Mouse (Mus musculus): ENCODE results near the gene Glt28d2. TPM values are rescaled to one million over a fixed set of nuclear protein-coding genes. Genes with fewer than 3 reads are reported as not detected.
A peak's percentile ranks its signal among the peaks of the same experiment; 100 is the strongest.

Glt28d2 gene
- total and polyA plus RNA-seq, 2 experiments from 2014 or later: 0.16 to 0.42 TPM

- Histone ChIP-seq H3K4me1 (ENCODE audit: insufficient read depth, low read length) (no peaks in the 10 kb centered on the region; the same call in 1 of the 2 replicates), H3K9me3 (ENCODE audit: low read length) (no peaks in the 10 kb centered on the region), H3K27ac (ENCODE audit: low read depth, low read length) (no peak overlapping the region), H3K4me3 (ENCODE audit: low read depth, low read length) (no peak overlapping the region), H3K27me3 (ENCODE audit: insufficient read depth, low read length) (no peaks in the 10 kb centered on the region), H3K36me3 (ENCODE audit: insufficient read depth, low read length) (no peaks in the 10 kb centered on the region), H3K9ac (replicated peaks; ENCODE audit: low read length, poor library complexity, severe bottlenecking) (no peak overlapping the region), H3K4me2 (ENCODE audit: low read depth, low read length, poor library complexity, severe bottlenecking) (no peak overlapping the region)
- no peak for TF ChIP-seq CTCF (IDR thresholded peaks at IDR 0.05)
- ATAC-seq (ENCODE audit: low FRiP score) (no peak), DNase-seq (ENCODE audit: low spot score) (no peak)
Measured at GRCm38 (mm10) chr3:85842881-85843218, 44.5 kb downstream of the Glt28d2 start.

GRCm38 (mm10) chr3:85842177-85842880 lies 45.0 kb downstream of the Glt28d2 start:
- Histone ChIP-seq H3K9ac (replicated peaks; ENCODE audit: low read length, poor library complexity, severe bottlenecking) (no peak overlapping the region), H3K36me3 (ENCODE audit: insufficient read depth, low read length) (no peaks in the 10 kb centered on the region), H3K27me3 (ENCODE audit: insufficient read depth, low read length) (no peaks in the 10 kb centered on the region), H3K9me3 (ENCODE audit: low read length) (no peaks in the 10 kb centered on the region), H3K4me1 (ENCODE audit: insufficient read depth, low read length) (no peaks in the 10 kb centered on the region; the same call in 1 of the 2 replicates), H3K4me2 (ENCODE audit: low read depth, low read length, poor library complexity, severe bottlenecking) (no peak overlapping the region), H3K27ac (ENCODE audit: low read depth, low read length) (peak overlapping the region; percentile 19), H3K4me3 (ENCODE audit: low read depth, low read length) (no peak overlapping the region)
- DNase-seq (ENCODE audit: low spot score) (no peak), ATAC-seq (ENCODE audit: low FRiP score) (no peak)
- 40% methylated on average over 9 of the region's 9 CpGs for WGBS
- TF ChIP-seq CTCF (IDR thresholded peaks at IDR 0.05): no peak

- H3K27me3 ChIP-seq (ENCODE audit: insufficient read depth, low read length): no peaks in the 10 kb centered on the region
- no peaks in the 10 kb centered on the region for H3K36me3 ChIP-seq (ENCODE audit: insufficient read depth, low read length)
- no peak overlapping the region for H3K4me2 ChIP-seq (ENCODE audit: low read depth, low read length, poor library complexity, severe bottlenecking)
- no peaks in the 10 kb centered on the region for H3K9me3 ChIP-seq (ENCODE audit: low read length)
- H3K4me3 ChIP-seq (ENCODE audit: low read depth, low read length): no peak overlapping the region
- H3K27ac ChIP-seq (ENCODE audit: low read depth, low read length): peak overlapping the region; percentile 19; the same call in 1 of the 2 replicates
- H3K4me1 ChIP-seq (ENCODE audit: insufficient read depth, low read length): no peaks in the 10 kb centered on the region; the same call in 1 of the 2 replicates
- ATAC-seq (ENCODE audit: low FRiP score) (no peak), DNase-seq (ENCODE audit: low spot score) (no peak)
- 21% methylated on average over 2 of the region's 2 CpGs for WGBS
- no peak overlapping the region for H3K9ac ChIP-seq (replicated peaks; ENCODE audit: low read length, poor library complexity, severe bottlenecking)
- no peak for TF ChIP-seq CTCF (IDR thresholded peaks at IDR 0.05)
Measured at GRCm38 (mm10) chr3:85841454-85842176, 45.7 kb downstream of the Glt28d2 start.

- Histone ChIP-seq H3K9ac (replicated peaks; ENCODE audit: low read length, poor library complexity, severe bottlenecking) (no peak overlapping the region), H3K9me3 (ENCODE audit: low read length) (no peaks in the 10 kb centered on the region), H3K4me2 (ENCODE audit: low read depth, low read length, poor library complexity, severe bottlenecking) (no peak overlapping the region), H3K36me3 (ENCODE audit: insufficient read depth, low read length) (no peaks in the 10 kb centered on the region), H3K27me3 (ENCODE audit: insufficient read depth, low read length) (no peaks in the 10 kb centered on the region), H3K4me1 (ENCODE audit: insufficient read depth, low read length) (no peaks in the 10 kb centered on the region), H3K27ac (ENCODE audit: low read depth, low read length) (no peak overlapping the region), H3K4me3 (ENCODE audit: low read depth, low read length) (no peak overlapping the region)
- no peak for TF ChIP-seq CTCF (IDR thresholded peaks at IDR 0.05)
- ATAC-seq (ENCODE audit: low FRiP score) (no peak), DNase-seq (ENCODE audit: low spot score) (no peak)
- 79% methylated on average over 1 of the region's 1 CpGs for WGBS
Measured at GRCm38 (mm10) chr3:85833627-85834026, 53.7 kb downstream of the Glt28d2 start.

GRCm38 (mm10) chr3:85832490-85833155 lies 54.7 kb downstream of the Glt28d2 start:
- Histone ChIP-seq H3K27ac (ENCODE audit: low read depth, low read length) (no peak overlapping the region), H3K4me2 (ENCODE audit: low read depth, low read length, poor library complexity, severe bottlenecking) (no peak overlapping the region), H3K27me3 (ENCODE audit: insufficient read depth, low read length) (no peaks in the 10 kb centered on the region), H3K9me3 (ENCODE audit: low read length) (no peaks in the 10 kb centered on the region), H3K9ac (replicated peaks; ENCODE audit: low read length, poor library complexity, severe bottlenecking) (no peak overlapping the region), H3K4me3 (ENCODE audit: low read depth, low read length) (no peak overlapping the region), H3K36me3 (ENCODE audit: insufficient read depth, low read length) (no peaks in the 10 kb centered on the region), H3K4me1 (ENCODE audit: insufficient read depth, low read length) (no peaks in the 10 kb centered on the region)
- WGBS: 72% methylated on average over 10 of the region's 10 CpGs
- DNase-seq (ENCODE audit: low spot score) (no peak), ATAC-seq (ENCODE audit: low FRiP score) (no peak)
- TF ChIP-seq CTCF (IDR thresholded peaks at IDR 0.05): no peak

GRCm38 (mm10) chr3:85831785-85832184 lies 55.5 kb downstream of the Glt28d2 start:
- WGBS: 90% methylated on average over 1 of the region's 1 CpGs
- TF ChIP-seq CTCF (IDR thresholded peaks at IDR 0.05): no peak
- H3K4me3 ChIP-seq (ENCODE audit: low read depth, low read length): no peak overlapping the region
- no peaks in the 10 kb centered on the region for H3K27me3 ChIP-seq (ENCODE audit: insufficient read depth, low read length)
- H3K9me3 ChIP-seq (ENCODE audit: low read length): no peaks in the 10 kb centered on the region
- no peaks in the 10 kb centered on the region for H3K36me3 ChIP-seq (ENCODE audit: insufficient read depth, low read length)
- no peak for ATAC-seq (ENCODE audit: low FRiP score)
- H3K9ac ChIP-seq (replicated peaks; ENCODE audit: low read length, poor library complexity, severe bottlenecking): no peak overlapping the region
- no peak overlapping the region for H3K27ac ChIP-seq (ENCODE audit: low read depth, low read length)
- H3K4me2 ChIP-seq (ENCODE audit: low read depth, low read length, poor library complexity, severe bottlenecking): no peak overlapping the region
- H3K4me1 ChIP-seq (ENCODE audit: insufficient read depth, low read length): no peaks in the 10 kb centered on the region
- no peak for DNase-seq (ENCODE audit: low spot score)

Measured in midbrain, postnatal 0 days (tissue).